Mouse (Mus musculus) ES-E14 (cell line): ENCODE measurements around the gene Pcdh15. TPM values are rescaled to one million over a fixed set of nuclear protein-coding genes. Genes with fewer than 3 reads are reported as not detected.

ENCODE experiments used
- DNase-seq: peaks from one replicate; pipeline ENCODE4 v3.0.0-alpha.2; 2013; ENCODE audit warnings: low read depth, low spot score
- H3K27ac ChIP-seq: 2 replicates; pipeline ENCODE4 v1.5.1; 2012; ENCODE audit warnings: low read depth, mild to moderate bottlenecking, low read length, moderate library complexity, mixed read lengths; ENCODE audit not compliant: poor library complexity, insufficient read depth, severe bottlenecking
- H3K36me3 ChIP-seq: 2 replicates; pipeline ENCODE4 v1.6.1; 2012; ENCODE audit warnings: mild to moderate bottlenecking, low read length, moderate library complexity, mixed read lengths; ENCODE audit not compliant: control insufficient read depth, poor library complexity, insufficient read depth, severe bottlenecking
- H3K4me1 ChIP-seq, 2 experiments: fragments of 150-350 bp in 1 of 2; sonication (generic) in 1 of 2; 2 replicates each; pipeline ENCODE4 v1.6.1; 2012; ENCODE audit warnings: low read length in 2 of 2, mild to moderate bottlenecking in 1 of 2, mixed read lengths in 1 of 2; ENCODE audit not compliant: control insufficient read depth in 2 of 2, insufficient read depth in 2 of 2, poor library complexity in 1 of 2
- H3K4me3 ChIP-seq, 2 experiments: fragments of 150-350 bp in 1 of 2; sonication (generic) in 1 of 2; 2 replicates each; pipeline ENCODE4 v1.5.1; 2012; ENCODE audit warnings: low read length in 2 of 2, low read depth in 1 of 2, mild to moderate bottlenecking in 1 of 2, mixed read lengths in 1 of 2; ENCODE audit not compliant: insufficient read depth in 1 of 2, poor library complexity in 1 of 2, severe bottlenecking in 1 of 2
- H3K9ac ChIP-seq: 2 replicates; pipeline ENCODE4 v1.6.1; 2012; ENCODE audit warnings: low read depth, mild to moderate bottlenecking, low read length, mixed read lengths; ENCODE audit not compliant: poor library complexity, insufficient read depth, severe bottlenecking
- H3K9me3 ChIP-seq: fragments of 150-350 bp; sonication (generic); 2 replicates; pipeline ENCODE4 v1.6.1; 2012; ENCODE audit warnings: low read depth, mild to moderate bottlenecking, low read length; ENCODE audit not compliant: control insufficient read depth, insufficient read depth
- CHD2 ChIP-seq: IDR thresholded peaks from 2 replicates; pipeline ENCODE4 v1.6.1; 2014; ENCODE audit warnings: mild to moderate bottlenecking, low read depth, low read length, inconsistent platforms
- HCFC1 ChIP-seq: IDR thresholded peaks from 2 replicates; pipeline ENCODE4 v1.6.1; 2012; ENCODE audit warnings: low read length, inconsistent platforms, borderline replicate concordance; ENCODE audit not compliant: insufficient read depth
- MAFK ChIP-seq: IDR thresholded peaks from 2 replicates; pipeline ENCODE4 v1.6.1; 2014; ENCODE audit warnings: mild to moderate bottlenecking, low read depth, low read length, inconsistent platforms; ENCODE audit not compliant: insufficient read depth
- ZC3H11A ChIP-seq: IDR thresholded peaks from 2 replicates; pipeline ENCODE4 v1.6.1; 2012; ENCODE audit warnings: low read depth, mild to moderate bottlenecking, inconsistent platforms, low read length, borderline replicate concordance
- ZNF384 ChIP-seq: IDR thresholded peaks from 2 replicates; pipeline ENCODE4 v1.6.1; 2012; ENCODE audit warnings: low read depth, low read length, inconsistent platforms
- in situ Hi-C, 2 experiments: fragments of 600-800 bp; cut with MboI; formaldehyde crosslinking; loops; one replicate each; pipeline ENCODE4 v1.15.1; 2025; ENCODE audit warnings: low sequenced_read_pairs in 2 of 2, inconsistent platforms in 1 of 2; ENCODE audit not compliant: unreplicated experiment in 2 of 2
- total RNA-seq: library from RNA; depleted of rRNA; stranded (reverse); fragments of 300-350 nt; gene quantifications from 2 replicates; pipeline ENCODE4 v1.2.3, GENCODE M21; 2012

Gene Pcdh15
- total RNA-seq, 1 experiment: 0.04 TPM

DNA sequence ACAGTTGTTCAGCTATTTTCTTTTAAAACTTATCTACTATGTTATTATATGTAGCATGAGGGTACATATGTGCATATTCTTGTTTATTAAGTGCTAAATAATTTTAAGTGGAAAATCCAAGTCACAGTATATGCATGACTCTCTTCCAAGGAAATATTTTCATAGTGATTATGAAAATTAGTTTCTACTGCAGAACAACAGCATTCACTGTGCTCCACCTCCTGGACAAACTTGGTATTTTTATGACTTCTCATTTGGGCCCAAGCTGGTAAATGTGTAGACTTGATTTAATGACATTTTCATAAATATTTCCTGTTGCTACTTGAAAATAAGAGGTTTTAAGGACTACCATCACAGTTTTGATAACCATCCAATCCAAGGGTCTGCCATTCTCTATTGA is 1104.5 kb downstream of the Pcdh15 start:
- H3K9ac ChIP-seq: no peak overlapping the region
- no peak overlapping the region for H3K27ac ChIP-seq
- TF ChIP-seq HCFC1 (no peak), ZC3H11A (no peak), CHD2 (no peak), ZNF384 (no peak), MAFK (no peak)
- in situ Hi-C loops: loop anchor here in 1 of 2 experiments (10.0 kb wide), 1 partner anchor 639 kb away; no protein-coding TSS in a partner anchor
- H3K9me3 ChIP-seq: no peaks in the 10 kb centered on the region
- DNase-seq: peak; percentile 8
- H3K36me3 ChIP-seq: no peaks in the 10 kb centered on the region
- no peaks in the 10 kb centered on the region for H3K4me1 ChIP-seq
- H3K4me3 ChIP-seq: no peak overlapping the region

DNA sequence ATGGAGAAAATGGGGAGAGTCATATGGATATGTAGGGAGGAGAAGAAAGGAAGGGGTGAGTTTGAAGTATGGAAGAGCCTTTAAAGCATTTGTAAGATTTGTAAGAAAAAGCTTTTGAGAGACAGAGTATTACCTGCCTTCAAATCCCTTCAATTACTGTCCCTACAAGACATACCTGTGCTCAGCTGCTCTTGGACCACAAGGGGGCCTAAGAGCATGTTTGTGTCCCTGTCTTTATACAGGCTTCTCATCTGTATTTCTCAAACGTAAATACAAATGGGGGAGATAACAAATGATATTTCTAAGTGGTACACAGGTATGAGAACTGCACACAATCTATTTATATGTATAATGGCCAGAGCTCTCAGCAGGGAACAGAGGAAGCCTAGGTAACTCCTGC is 1118.1 kb downstream of the Pcdh15 start:
- no peak overlapping the region for H3K4me3 ChIP-seq

DNA sequence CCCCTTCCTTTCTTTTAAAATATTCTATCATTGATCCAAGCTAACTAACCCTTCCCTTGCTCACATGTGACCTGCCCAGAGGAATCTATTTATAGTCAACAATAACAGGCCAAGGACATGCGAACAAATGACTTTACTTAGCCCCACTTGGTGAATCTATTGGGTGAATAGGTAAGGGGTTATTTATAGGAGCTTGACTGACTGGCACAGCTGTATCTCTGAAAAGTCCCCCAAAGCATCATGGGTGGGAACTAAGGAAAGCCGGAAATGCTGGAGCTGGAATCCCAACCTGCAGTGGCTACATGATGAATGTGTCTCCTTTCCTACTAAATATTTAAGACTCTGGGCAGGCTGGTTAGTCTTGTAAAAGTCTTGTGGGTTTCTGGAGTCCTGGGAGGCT is 1121.3 kb downstream of the Pcdh15 start:
- no peak for DNase-seq
- no peaks in the 10 kb centered on the region for H3K9me3 ChIP-seq
- no peak overlapping the region for H3K27ac ChIP-seq
- H3K36me3 ChIP-seq: no peaks in the 10 kb centered on the region
- no peak overlapping the region for H3K4me3 ChIP-seq
- H3K4me1 ChIP-seq: no peaks in the 10 kb centered on the region
- H3K9ac ChIP-seq: no peak overlapping the region
- in situ Hi-C loops: no loop called here
- TF ChIP-seq ZC3H11A (no peak), HCFC1 (no peak), MAFK (no peak), ZNF384 (no peak), CHD2 (no peak)

More for the DNA sequence above, 1118.1 kb downstream of the Pcdh15 start:
- H3K9me3 ChIP-seq: no peaks in the 10 kb centered on the region
- no peaks in the 10 kb centered on the region for H3K36me3 ChIP-seq
- DNase-seq: no peak
- TF ChIP-seq MAFK (no peak), CHD2 (no peak), HCFC1 (no peak), ZNF384 (no peak), ZC3H11A (no peak)
- in situ Hi-C loops: no loop called here
- no peaks in the 10 kb centered on the region for H3K4me1 ChIP-seq
- no peak overlapping the region for H3K9ac ChIP-seq
- no peak overlapping the region for H3K27ac ChIP-seq

DNA sequence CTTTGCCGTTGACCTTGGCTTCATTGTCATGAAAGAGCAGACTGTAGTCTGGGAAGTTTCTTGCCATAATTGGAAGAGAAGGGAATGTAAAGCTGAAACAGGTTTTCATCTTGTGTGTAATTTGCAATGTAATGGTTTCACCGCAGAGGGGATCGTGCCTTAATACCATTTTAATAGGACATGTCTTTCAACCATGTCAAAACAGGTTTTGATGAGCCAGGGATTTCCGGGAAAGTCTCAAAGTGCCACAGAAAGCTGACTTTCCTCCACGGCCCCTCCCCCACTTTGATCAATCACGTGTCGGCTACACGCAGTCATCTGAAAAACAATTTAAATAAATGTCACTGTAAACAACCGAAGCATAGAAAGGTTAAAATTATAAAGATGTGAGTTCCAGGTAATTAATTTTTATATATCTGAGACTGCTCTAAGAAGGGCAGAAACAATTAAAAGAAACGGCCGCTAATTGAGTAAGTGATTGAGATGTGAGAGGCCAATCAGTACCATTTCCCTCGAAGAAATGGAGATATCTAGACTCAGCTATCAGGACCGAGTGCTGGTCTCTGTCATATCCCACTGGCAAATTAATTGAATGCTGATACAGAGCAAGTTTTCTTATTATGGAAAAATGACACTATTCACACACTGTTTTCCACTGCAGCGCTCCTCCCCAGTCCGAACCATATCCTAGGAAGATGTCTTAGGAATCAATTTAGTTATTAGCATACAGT is 1158.7 kb downstream of the Pcdh15 start:
- H3K9me3 ChIP-seq: no peaks in the 10 kb centered on the region
- no peak overlapping the region for H3K4me3 ChIP-seq
- no peak overlapping the region for H3K9ac ChIP-seq
- no peak overlapping the region for H3K27ac ChIP-seq
- no peak for TF ChIP-seq ZNF384
- no peak for TF ChIP-seq MAFK
- TF ChIP-seq HCFC1: no peak
- TF ChIP-seq ZC3H11A: no peak
- no peak for TF ChIP-seq CHD2
- DNase-seq: no peak
- in situ Hi-C loops: no loop called here
- 0 out of 4 replicates have a peak, but pooled peaks cover 0 to 2% of the 10 kb centered on the region in 2 experiments for H3K4me1 ChIP-seq
- no peaks in the 10 kb centered on the region for H3K36me3 ChIP-seq
